Mouse (Mus musculus): ENCODE data around the gene Ccdc83. TPM values are rescaled to one million over a fixed set of nuclear protein-coding genes. Genes with fewer than 3 reads are reported as not detected.

The Ccdc83 gene
- polyA plus RNA-seq, 1 experiment: not detected

GRCm38 (mm10) chr7:90210116-90210515 is 55.5 kb downstream of the Ccdc83 start:
- Histone ChIP-seq H3K4me1 (ENCODE audit: control insufficient read depth, insufficient read depth, insufficient read length) (no peaks in the 10 kb centered on the region), H3K27me3 (ENCODE audit: control insufficient read depth, insufficient read depth, low read length) (no peaks in the 10 kb centered on the region), H3K4me3 (ENCODE audit: extremely low read depth, insufficient read depth, insufficient read length) (no peak overlapping the region), H3K27ac (ENCODE audit: insufficient read depth, low read length) (no peak overlapping the region), H3K36me3 (ENCODE audit: control insufficient read depth, insufficient read depth, low read length) (peaks cover 19% of the 10 kb centered on the region)
- WGBS: 94% methylated on average over 2 of the region's 2 CpGs
- no peak for DNase-seq (ENCODE audit: low read depth in 1 of 2, low spot score in 2 of 2)
- TF ChIP-seq CTCF (IDR thresholded peaks at IDR 0.05; ENCODE audit: extremely low read depth, insufficient read depth, insufficient read length, insufficient replicate concordance): no peak
- no peak for TF ChIP-seq POLR2A (IDR thresholded peaks at IDR 0.05; ENCODE audit: low read depth, low read length)

GRCm38 (mm10) chr7:90203914-90204313 is 61.7 kb downstream of the Ccdc83 start:
- no peak overlapping the region for H3K27ac ChIP-seq (ENCODE audit: insufficient read depth, low read length)
- no peak overlapping the region for H3K4me3 ChIP-seq (ENCODE audit: extremely low read depth, insufficient read depth, insufficient read length)
- WGBS: 86% methylated on average over 2 of the region's 2 CpGs
- no peaks in the 10 kb centered on the region for H3K4me1 ChIP-seq (ENCODE audit: control insufficient read depth, insufficient read depth, insufficient read length)
- no peak for TF ChIP-seq CTCF (IDR thresholded peaks at IDR 0.05; ENCODE audit: extremely low read depth, insufficient read depth, insufficient read length, insufficient replicate concordance)
- TF ChIP-seq POLR2A (IDR thresholded peaks at IDR 0.05; ENCODE audit: low read depth, low read length): no peak
- H3K36me3 ChIP-seq (ENCODE audit: control insufficient read depth, insufficient read depth, low read length): peaks cover 29% of the 10 kb centered on the region
- no peaks in the 10 kb centered on the region for H3K27me3 ChIP-seq (ENCODE audit: control insufficient read depth, insufficient read depth, low read length)
- no peak for DNase-seq (ENCODE audit: low read depth in 1 of 2, low spot score in 2 of 2)

- TF ChIP-seq POLR2A (IDR thresholded peaks at IDR 0.05; ENCODE audit: low read depth, low read length) (no peak), CTCF (IDR thresholded peaks at IDR 0.05; ENCODE audit: extremely low read depth, insufficient read depth, insufficient read length, insufficient replicate concordance) (no peak)
- no peaks in the 10 kb centered on the region for H3K4me1 ChIP-seq (ENCODE audit: control insufficient read depth, insufficient read depth, insufficient read length)
- H3K27me3 ChIP-seq (ENCODE audit: control insufficient read depth, insufficient read depth, low read length): no peaks in the 10 kb centered on the region
- WGBS: 97% methylated on average over 2 of the region's 2 CpGs
- H3K36me3 ChIP-seq (ENCODE audit: control insufficient read depth, insufficient read depth, low read length): peaks cover 24% of the 10 kb centered on the region
- no peak overlapping the region for H3K27ac ChIP-seq (ENCODE audit: insufficient read depth, low read length)
- no peak for DNase-seq (ENCODE audit: low read depth in 1 of 2, low spot score in 2 of 2)
- H3K4me3 ChIP-seq (ENCODE audit: extremely low read depth, insufficient read depth, insufficient read length): no peak overlapping the region
These were observed 63.6 kb downstream of the Ccdc83 start for GRCm38 (mm10) chr7:90201877-90202465.

GRCm38 (mm10) chr7:90200251-90200650 is 65.3 kb downstream of the Ccdc83 start:
- no peak overlapping the region for H3K27ac ChIP-seq (ENCODE audit: insufficient read depth, low read length)
- WGBS: 93% methylated on average over 5 of the region's 5 CpGs
- H3K36me3 ChIP-seq (ENCODE audit: control insufficient read depth, insufficient read depth, low read length): peaks cover 22% of the 10 kb centered on the region
- H3K4me3 ChIP-seq (ENCODE audit: extremely low read depth, insufficient read depth, insufficient read length): no peak overlapping the region
- no peak for TF ChIP-seq POLR2A (IDR thresholded peaks at IDR 0.05; ENCODE audit: low read depth, low read length)
- H3K4me1 ChIP-seq (ENCODE audit: control insufficient read depth, insufficient read depth, insufficient read length): no peaks in the 10 kb centered on the region
- H3K27me3 ChIP-seq (ENCODE audit: control insufficient read depth, insufficient read depth, low read length): no peaks in the 10 kb centered on the region
- DNase-seq (ENCODE audit: low read depth in 1 of 2, low spot score in 2 of 2): no peak

GRCm38 (mm10) chr7:90180635-90181034 is 84.9 kb downstream of the Ccdc83 start:
- no peak overlapping the region for H3K4me3 ChIP-seq (ENCODE audit: extremely low read depth, insufficient read depth, insufficient read length)
- no peak overlapping the region for H3K27ac ChIP-seq (ENCODE audit: insufficient read depth, low read length)
- no peak for DNase-seq (ENCODE audit: low read depth in 1 of 2, low spot score in 2 of 2)
- H3K27me3 ChIP-seq (ENCODE audit: control insufficient read depth, insufficient read depth, low read length): no peaks in the 10 kb centered on the region
- no peaks in the 10 kb centered on the region for H3K4me1 ChIP-seq (ENCODE audit: control insufficient read depth, insufficient read depth, insufficient read length)
- 97% methylated on average over 1 of the region's 1 CpGs for WGBS
- H3K36me3 ChIP-seq (ENCODE audit: control insufficient read depth, insufficient read depth, low read length): peaks cover 29% of the 10 kb centered on the region
- TF ChIP-seq POLR2A (IDR thresholded peaks at IDR 0.05; ENCODE audit: low read depth, low read length) (no peak), CTCF (IDR thresholded peaks at IDR 0.05; ENCODE audit: extremely low read depth, insufficient read depth, insufficient read length, insufficient replicate concordance) (no peak)

- Histone ChIP-seq H3K36me3 (ENCODE audit: control insufficient read depth, insufficient read depth, low read length) (peaks cover 28% of the 10 kb centered on the region), H3K27ac (ENCODE audit: insufficient read depth, low read length) (no peak overlapping the region), H3K4me3 (ENCODE audit: extremely low read depth, insufficient read depth, insufficient read length) (no peak overlapping the region), H3K4me1 (ENCODE audit: control insufficient read depth, insufficient read depth, insufficient read length) (no peaks in the 10 kb centered on the region), H3K27me3 (ENCODE audit: control insufficient read depth, insufficient read depth, low read length) (no peaks in the 10 kb centered on the region)
- DNase-seq (ENCODE audit: low read depth in 1 of 2, low spot score in 2 of 2): no peak
- 94% methylated on average over 2 of the region's 2 CpGs for WGBS
- TF ChIP-seq POLR2A (IDR thresholded peaks at IDR 0.05; ENCODE audit: low read depth, low read length) (no peak), CTCF (IDR thresholded peaks at IDR 0.05; ENCODE audit: extremely low read depth, insufficient read depth, insufficient read length, insufficient replicate concordance) (no peak)
These were observed 90.0 kb downstream of the Ccdc83 start for GRCm38 (mm10) chr7:90175576-90175975.

Other genes with a start within 250 kb of the Ccdc83 start
- 36.7 and 40.3 TPM in 2 replicates for gene Picalm, start 135.6 kb downstream of the Ccdc83 start, polyA plus RNA-seq (2012; rRNA removed)
- gene Sytl2, start 36.5 kb upstream of the Ccdc83 start, polyA plus RNA-seq (2012; rRNA removed): 1.2 and 1.4 TPM in 2 replicates
- gene Ccdc89, start 160.8 kb upstream of the Ccdc83 start, polyA plus RNA-seq (2012; rRNA removed): not detected in 2 replicates
- gene Crebzf, start 177.0 kb upstream of the Ccdc83 start, polyA plus RNA-seq (2012; rRNA removed): 39.4 and 59.1 TPM in 2 replicates
- 4.2 and 5.2 TPM in 2 replicates for gene Tmem126a, start 191.5 kb upstream of the Ccdc83 start, polyA plus RNA-seq (2012; rRNA removed)
- gene Tmem126b, start 210.2 kb upstream of the Ccdc83 start, polyA plus RNA-seq (2012; rRNA removed): 3.5 and 3.9 TPM in 2 replicates
- 1.7 and 2.1 TPM in 2 replicates for gene Dlg2, start 210.9 kb upstream of the Ccdc83 start, polyA plus RNA-seq (2012; rRNA removed)

Measured in spleen, adult 2 months (tissue).